Mouse (Mus musculus): ENCODE data around the gene 6030452D12Rik. TPM values are rescaled to one million over a fixed set of nuclear protein-coding genes. Genes with fewer than 3 reads are reported as not detected.

Gene 6030452D12Rik
- polyA plus RNA-seq, 1 experiment from 2014 or later = not detected

- Histone ChIP-seq H3K27me3 (no peaks in the 10 kb centered on the region), H3K4me2 (no peak overlapping the region), H3K27ac (peak overlapping the region; percentile 79), H3K4me3 (no peak overlapping the region), H3K36me3 (no peaks in the 10 kb centered on the region), H3K4me1 (replicated peaks) (peaks cover 67% of the 10 kb centered on the region), H3K9me3 (replicated peaks) (no peaks in the 10 kb centered on the region), H3K9ac (0 out of 2 replicates have a peak overlapping the region, but pooled peaks have one; percentile 23)
- no peak for ATAC-seq (replicated peaks; ENCODE audit: insufficient number of reproducible peaks, insufficient read depth, low FRiP score, low read depth)
- 57% methylated on average over 7 of the region's 7 CpGs for WGBS
These were observed 20.3 kb downstream of the 6030452D12Rik start for GRCm38 (mm10) chr8:106520578-106520977.

- H3K9ac ChIP-seq = no peak overlapping the region
- no peaks in the 10 kb centered on the region for H3K36me3 ChIP-seq
- H3K4me1 ChIP-seq (replicated peaks) = peaks cover 66% of the 10 kb centered on the region
- no peak overlapping the region for H3K4me2 ChIP-seq
- WGBS = 30% methylated on average over 9 of the region's 9 CpGs
- no peaks in the 10 kb centered on the region for H3K27me3 ChIP-seq
- no peak for ATAC-seq (replicated peaks; ENCODE audit: insufficient number of reproducible peaks, insufficient read depth, low FRiP score, low read depth)
- H3K9me3 ChIP-seq (replicated peaks) = no peaks in the 10 kb centered on the region
- peak overlapping the region; percentile 79 for H3K27ac ChIP-seq
- no peak overlapping the region for H3K4me3 ChIP-seq
These were observed 21.5 kb downstream of the 6030452D12Rik start for GRCm38 (mm10) chr8:106521845-106522244.

GRCm38 (mm10) chr8:106526725-106527124 is 26.4 kb downstream of the 6030452D12Rik start:
- H3K27ac ChIP-seq = peak overlapping the region; percentile 73
- H3K9ac ChIP-seq = no peak overlapping the region

GRCm38 (mm10) chr8:106527241-106528036 is 27.1 kb downstream of the 6030452D12Rik start:
- Histone ChIP-seq H3K9me3 (replicated peaks) (no peaks in the 10 kb centered on the region), H3K9ac (no peak overlapping the region), H3K36me3 (no peaks in the 10 kb centered on the region), H3K4me2 (no peak overlapping the region), H3K4me1 (replicated peaks) (peaks cover 32% of the 10 kb centered on the region), H3K27ac (peak overlapping the region; percentile 73), H3K27me3 (no peaks in the 10 kb centered on the region), H3K4me3 (no peak overlapping the region)
- no peak for ATAC-seq (replicated peaks; ENCODE audit: insufficient number of reproducible peaks, insufficient read depth, low FRiP score, low read depth)
- WGBS = 70% methylated on average over 9 of the region's 9 CpGs

More at GRCm38 (mm10) chr8:106526725-106527124, 26.4 kb downstream of the 6030452D12Rik start:
- H3K9me3 ChIP-seq (replicated peaks) = no peaks in the 10 kb centered on the region
- ATAC-seq (replicated peaks; ENCODE audit: insufficient number of reproducible peaks, insufficient read depth, low FRiP score, low read depth) = no peak
- no peaks in the 10 kb centered on the region for H3K36me3 ChIP-seq
- H3K27me3 ChIP-seq = no peaks in the 10 kb centered on the region
- H3K4me3 ChIP-seq = no peak overlapping the region
- 51% methylated on average over 6 of the region's 6 CpGs for WGBS
- no peak overlapping the region for H3K4me2 ChIP-seq
- H3K4me1 ChIP-seq (replicated peaks) = peaks cover 39% of the 10 kb centered on the region

GRCm38 (mm10) chr8:106528596-106529249 is 28.4 kb downstream of the 6030452D12Rik start:
- H3K9ac ChIP-seq = no peak overlapping the region
- H3K27me3 ChIP-seq = no peaks in the 10 kb centered on the region
- H3K4me1 ChIP-seq (replicated peaks) = peaks cover 42% of the 10 kb centered on the region
- H3K27ac ChIP-seq = no peak overlapping the region; the same call in 1 of the 2 replicates
- no peak for ATAC-seq (replicated peaks; ENCODE audit: insufficient number of reproducible peaks, insufficient read depth, low FRiP score, low read depth)
- H3K4me2 ChIP-seq = no peak overlapping the region
- H3K9me3 ChIP-seq (replicated peaks) = no peaks in the 10 kb centered on the region
- WGBS = 68% methylated on average over 9 of the region's 9 CpGs
- H3K4me3 ChIP-seq = no peak overlapping the region
- H3K36me3 ChIP-seq = no peaks in the 10 kb centered on the region

GRCm38 (mm10) chr8:106529885-106530482 is 29.7 kb downstream of the 6030452D12Rik start:
- Histone ChIP-seq H3K27ac (0 out of 2 replicates have a peak overlapping the region, but pooled peaks have one; percentile 2), H3K9ac (no peak overlapping the region), H3K27me3 (no peaks in the 10 kb centered on the region), H3K4me1 (replicated peaks) (peaks cover 43% of the 10 kb centered on the region), H3K36me3 (no peaks in the 10 kb centered on the region), H3K4me3 (no peak overlapping the region), H3K9me3 (replicated peaks) (no peaks in the 10 kb centered on the region), H3K4me2 (no peak overlapping the region)
- no peak for ATAC-seq (replicated peaks; ENCODE audit: insufficient number of reproducible peaks, insufficient read depth, low FRiP score, low read depth)
- WGBS = 75% methylated on average over 10 of the region's 10 CpGs

- Histone ChIP-seq H3K4me1 (replicated peaks) (peaks cover 41% of the 10 kb centered on the region), H3K9me3 (replicated peaks) (no peaks in the 10 kb centered on the region)
These were observed 30.2 kb downstream of the 6030452D12Rik start for GRCm38 (mm10) chr8:106530566-106530965.

GRCm38 (mm10) chr8:106533709-106534108 is 33.4 kb downstream of the 6030452D12Rik start:
- 67% methylated on average over 7 of the region's 7 CpGs for WGBS
- peaks cover 10% of the 10 kb centered on the region; the same call in 1 of the 2 replicates for H3K36me3 ChIP-seq
- H3K4me3 ChIP-seq = no peak overlapping the region
- H3K27me3 ChIP-seq = no peaks in the 10 kb centered on the region
- H3K4me1 ChIP-seq (replicated peaks) = peaks cover 21% of the 10 kb centered on the region
- no peak for ATAC-seq (replicated peaks; ENCODE audit: insufficient number of reproducible peaks, insufficient read depth, low FRiP score, low read depth)
- H3K27ac ChIP-seq = peak overlapping the region; percentile 82
- H3K4me2 ChIP-seq = no peak overlapping the region
- H3K9ac ChIP-seq = no peak overlapping the region
- no peaks in the 10 kb centered on the region for H3K9me3 ChIP-seq (replicated peaks)

More at GRCm38 (mm10) chr8:106530566-106530965, 30.2 kb downstream of the 6030452D12Rik start:
- no peak overlapping the region for H3K9ac ChIP-seq
- H3K36me3 ChIP-seq = no peaks in the 10 kb centered on the region
- WGBS = 78% methylated on average over 4 of the region's 4 CpGs
- no peak overlapping the region for H3K4me2 ChIP-seq
- no peak overlapping the region for H3K27ac ChIP-seq
- ATAC-seq (replicated peaks; ENCODE audit: insufficient number of reproducible peaks, insufficient read depth, low FRiP score, low read depth) = no peak
- H3K4me3 ChIP-seq = no peak overlapping the region
- no peaks in the 10 kb centered on the region for H3K27me3 ChIP-seq

GRCm38 (mm10) chr8:106534449-106534848 is 34.1 kb downstream of the 6030452D12Rik start:
- H3K4me2 ChIP-seq = no peak overlapping the region
- ATAC-seq (replicated peaks; ENCODE audit: insufficient number of reproducible peaks, insufficient read depth, low FRiP score, low read depth) = no peak
- H3K36me3 ChIP-seq = peaks cover 10% of the 10 kb centered on the region; the same call in 1 of the 2 replicates
- H3K4me1 ChIP-seq (replicated peaks) = peaks cover 14% of the 10 kb centered on the region
- H3K27ac ChIP-seq = no peak overlapping the region
- 37% methylated on average over 6 of the region's 6 CpGs for WGBS
- no peaks in the 10 kb centered on the region for H3K9me3 ChIP-seq (replicated peaks)
- no peak overlapping the region for H3K4me3 ChIP-seq
- no peak overlapping the region for H3K9ac ChIP-seq
- H3K27me3 ChIP-seq = no peaks in the 10 kb centered on the region

GRCm38 (mm10) chr8:106535448-106535847 is 35.1 kb downstream of the 6030452D12Rik start:
- Histone ChIP-seq H3K27me3 (no peaks in the 10 kb centered on the region), H3K4me1 (replicated peaks) (peaks cover 13% of the 10 kb centered on the region), H3K4me2 (no peak overlapping the region), H3K27ac (no peak overlapping the region), H3K9me3 (replicated peaks) (no peaks in the 10 kb centered on the region), H3K9ac (no peak overlapping the region), H3K36me3 (peaks cover 12% of the 10 kb centered on the region; the same call in 1 of the 2 replicates), H3K4me3 (no peak overlapping the region)
- WGBS = 72% methylated on average over 4 of the region's 4 CpGs
- no peak for ATAC-seq (replicated peaks; ENCODE audit: insufficient number of reproducible peaks, insufficient read depth, low FRiP score, low read depth)

GRCm38 (mm10) chr8:106539193-106539592 is 38.9 kb downstream of the 6030452D12Rik start:
- H3K36me3 ChIP-seq = peaks cover 41% of the 10 kb centered on the region
- 60% methylated on average over 5 of the region's 5 CpGs for WGBS

More at GRCm38 (mm10) chr8:106539193-106539592, 38.9 kb downstream of the 6030452D12Rik start:
- no peak overlapping the region for H3K4me2 ChIP-seq
- H3K27ac ChIP-seq = no peak overlapping the region
- H3K4me3 ChIP-seq = no peak overlapping the region
- no peaks in the 10 kb centered on the region for H3K27me3 ChIP-seq
- no peaks in the 10 kb centered on the region for H3K9me3 ChIP-seq (replicated peaks)
- no peaks in the 10 kb centered on the region; the same call in 1 of the 2 replicates for H3K4me1 ChIP-seq (replicated peaks)
- no peak overlapping the region for H3K9ac ChIP-seq
- ATAC-seq (replicated peaks; ENCODE audit: insufficient number of reproducible peaks, insufficient read depth, low FRiP score, low read depth) = no peak

Measured in heart, embryonic 15.5 days (tissue).